Mouse (Mus musculus) forebrain, embryonic 14.5 days (tissue): ENCODE data around the gene Amer2. TPM values are rescaled to one million over a fixed set of nuclear protein-coding genes. Genes with fewer than 3 reads are reported as not detected.
"Not testable (repeated sequence)": the region's sequence is repeated elsewhere in the genome, so short reads cannot be mapped to it uniquely, and the experiment has no call there.

Source experiments
- ATAC-seq: fragments of 200-750 bp; cut with Nextera tagmentation; 2 replicates; pipeline ENCODE4 v1.8.0; 2017; ENCODE audit warnings: mild to moderate bottlenecking, moderate library complexity
- DNase-seq: peaks from one replicate; pipeline ENCODE4 v3.0.0-alpha.2; 2015; ENCODE audit warnings: low spot score
- H3K27ac ChIP-seq: fragments of 300-500 bp; sonication (generic); 2 replicates; pipeline ENCODE4 v1.5.1; 2014; ENCODE audit warnings: low read depth, mild to moderate bottlenecking, control low read depth, low read length, moderate library complexity
- H3K27me3 ChIP-seq: fragments of 300-500 bp; sonication (generic); replicated peaks from 2 replicates; pipeline ENCODE4 v1.6.1; 2014; ENCODE audit warnings: low read length, control low read depth, mixed read lengths; ENCODE audit not compliant: control insufficient read depth, insufficient read depth
- H3K36me3 ChIP-seq: fragments of 300-500 bp; sonication (generic); 2 replicates; pipeline ENCODE4 v1.6.1; 2014; ENCODE audit warnings: low read length, control low read depth; ENCODE audit not compliant: control insufficient read depth, insufficient read depth
- H3K4me1 ChIP-seq: fragments of 300-500 bp; sonication (generic); 2 replicates; pipeline ENCODE4 v1.6.1; 2014; ENCODE audit warnings: antibody characterized with exemption, low read length, control low read depth; ENCODE audit not compliant: control insufficient read depth, insufficient read depth
- H3K4me2 ChIP-seq: fragments of 300-500 bp; sonication (generic); 2 replicates; pipeline ENCODE4 v1.6.1; 2014; ENCODE audit warnings: mild to moderate bottlenecking, control low read depth, low read length
- H3K4me3 ChIP-seq: fragments of 300-500 bp; sonication (generic); 2 replicates; pipeline ENCODE4 v1.5.1; 2014; ENCODE audit warnings: low read depth, low read length, control low read depth
- H3K9ac ChIP-seq: fragments of 300-500 bp; sonication (generic); 2 replicates; pipeline ENCODE4 v1.6.1; 2014; ENCODE audit warnings: mild to moderate bottlenecking, low read length, control low read depth, moderate library complexity
- H3K9me3 ChIP-seq: fragments of 300-500 bp; sonication (generic); replicated peaks from 2 replicates; pipeline ENCODE4 v1.6.1; 2016; ENCODE audit warnings: low read length, control low read depth, mixed read lengths; ENCODE audit not compliant: control insufficient read depth
- WGBS: fragments of 180-500 bp; shearing (Covaris S2); extraction: QIAGEN DNeasy Blood & Tissue Kit; methylation state at CpG from one replicate; pipeline ENCODE4 v1.1.7; 2014; 5-methylcytosine and 5-hydroxymethylcytosine counted together
- polyA plus RNA-seq: library from polyadenylated mRNA; unstranded; fragments of >200 nt; fragmentation: Nextera tagmentation; extraction: Ambion mirVana; gene quantifications from 2 replicates; pipeline ENCODE4 v1.2.1, GENCODE M21; 2014

The Amer2 gene
- 9.4 and 16.0 TPM in 2 replicates for polyA plus RNA-seq

- DNase-seq = no peak
- Histone ChIP-seq H3K36me3 (no peaks in the 10 kb centered on the region), H3K9me3 (no peaks in the 10 kb centered on the region), H3K4me2 (no peak within 1 kb of the TSS), H3K4me1 (peaks cover 14% of the 10 kb centered on the region), H3K27ac (no peak within 1 kb of the TSS), H3K4me3 (no peak within 1 kb of the TSS), H3K9ac (no peak within 1 kb of the TSS), H3K27me3 (no peaks in the 10 kb centered on the region)
- ATAC-seq = no peak
- WGBS = 55% methylated on average over 1 of the region's 1 CpGs
Observed at GRCm38 (mm10) chr14:60372821-60373309, at the start of gene Amer2. TSS of gene Amer2 (plus strand) at chr14:60373259.

GRCm38 (mm10) chr14:60340001-60340400, 33.1 kb upstream of the Amer2 start:
- not testable (repeated sequence) for H3K27me3 ChIP-seq, H3K4me2 ChIP-seq, H3K9me3 ChIP-seq, ATAC-seq, H3K9ac ChIP-seq, H3K4me3 ChIP-seq, H3K27ac ChIP-seq, H3K4me1 ChIP-seq, H3K36me3 ChIP-seq
- 52% methylated on average over 5 of the region's 5 CpGs for WGBS
- DNase-seq = peak; percentile 33

GRCm38 (mm10) chr14:60340570-60340969, 32.5 kb upstream of the Amer2 start:
- Histone ChIP-seq H3K4me1 (no peaks in the 10 kb centered on the region), H3K27ac (no peak overlapping the region), H3K27me3 (no peaks in the 10 kb centered on the region), H3K9me3 (no peaks in the 10 kb centered on the region), H3K4me2 (no peak overlapping the region), H3K9ac (no peak overlapping the region), H3K4me3 (no peak overlapping the region), H3K36me3 (no peaks in the 10 kb centered on the region)
- WGBS = 86% methylated on average over 4 of the region's 4 CpGs
- DNase-seq (no peak), ATAC-seq (no peak)

- Histone ChIP-seq H3K36me3 (no peaks in the 10 kb centered on the region), H3K4me3 (no peak overlapping the region), H3K4me2 (no peak overlapping the region), H3K4me1 (no peaks in the 10 kb centered on the region), H3K27ac (no peak overlapping the region), H3K27me3 (no peaks in the 10 kb centered on the region), H3K9ac (no peak overlapping the region), H3K9me3 (no peaks in the 10 kb centered on the region)
- ATAC-seq (no peak), DNase-seq (no peak)
- WGBS = 97% methylated on average over 6 of the region's 6 CpGs
Observed at GRCm38 (mm10) chr14:60345326-60345876, 27.7 kb upstream of the Amer2 start.

- ATAC-seq (no peak), DNase-seq (no peak)
- Histone ChIP-seq H3K36me3 (no peaks in the 10 kb centered on the region), H3K4me2 (no peak overlapping the region), H3K4me3 (no peak overlapping the region), H3K4me1 (peaks cover 11% of the 10 kb centered on the region), H3K9me3 (no peaks in the 10 kb centered on the region), H3K27ac (no peak overlapping the region), H3K27me3 (no peaks in the 10 kb centered on the region), H3K9ac (no peak overlapping the region)
- 73% methylated on average over 5 of the region's 5 CpGs for WGBS
Observed at GRCm38 (mm10) chr14:60358347-60358746, 14.7 kb upstream of the Amer2 start.

- ATAC-seq (peak; percentile 70), DNase-seq (peak; percentile 71)
- no peak overlapping the region for H3K9ac ChIP-seq
- no peaks in the 10 kb centered on the region for H3K27me3 ChIP-seq
- WGBS = 2% methylated on average over 9 of the region's 9 CpGs
- no peak overlapping the region for H3K4me3 ChIP-seq
- no peaks in the 10 kb centered on the region for H3K9me3 ChIP-seq
- no peak overlapping the region for H3K4me2 ChIP-seq
- peaks cover 11% of the 10 kb centered on the region for H3K4me1 ChIP-seq
- no peaks in the 10 kb centered on the region for H3K36me3 ChIP-seq
- peak overlapping the region; percentile 74 for H3K27ac ChIP-seq
Observed at GRCm38 (mm10) chr14:60361380-60362212, 11.5 kb upstream of the Amer2 start.

- 69% methylated on average over 1 of the region's 1 CpGs for WGBS
- H3K9me3 ChIP-seq = no peaks in the 10 kb centered on the region
Observed at GRCm38 (mm10) chr14:60366729-60367128, 6.3 kb upstream of the Amer2 start.

GRCm38 (mm10) chr14:60368769-60369666, 4.0 kb upstream of the Amer2 start:
- H3K27ac ChIP-seq = peak overlapping the region; percentile 44; the same call in 1 of the 2 replicates
- no peaks in the 10 kb centered on the region for H3K9me3 ChIP-seq
- H3K4me3 ChIP-seq = no peak overlapping the region
- ATAC-seq = peak; percentile 66; the same call in 1 of the 2 replicates
- H3K9ac ChIP-seq = no peak overlapping the region
- peaks cover 8% of the 10 kb centered on the region for H3K4me1 ChIP-seq
- no peak overlapping the region for H3K4me2 ChIP-seq
- H3K36me3 ChIP-seq = no peaks in the 10 kb centered on the region
- no peaks in the 10 kb centered on the region for H3K27me3 ChIP-seq
- 23% methylated on average over 9 of the region's 9 CpGs for WGBS
- DNase-seq = peak; percentile 53

More at GRCm38 (mm10) chr14:60366729-60367128, 6.3 kb upstream of the Amer2 start:
- Histone ChIP-seq H3K4me2 (no peak overlapping the region), H3K4me1 (peaks cover 15% of the 10 kb centered on the region), H3K36me3 (no peaks in the 10 kb centered on the region), H3K27me3 (no peaks in the 10 kb centered on the region), H3K4me3 (no peak overlapping the region), H3K27ac (no peak overlapping the region), H3K9ac (no peak overlapping the region)
- DNase-seq (no peak), ATAC-seq (no peak)
